Mouse (Mus musculus): ENCODE data around the gene Gm3696.
"Not testable (repeated sequence)": the region's sequence is repeated elsewhere in the genome, so short reads cannot be mapped to it uniquely, and the experiment has no call there.

The Gm3696 gene

GRCm38 (mm10) chr14:7100521-7100920 lies at the start of gene Gm3696:
Gene Gm3696 (minus strand): TSS chr14:7100621.
- not testable (repeated sequence) for DNase-seq

- not testable (repeated sequence) for DNase-seq
These were observed 24.9 kb upstream of the Gm3696 start, which contains the start of gene Gm6676 for GRCm38 (mm10) chr14:7125312-7125711. Gene Gm6676 (minus strand): TSS chr14:7125412.

- not testable (repeated sequence) for DNase-seq
These were observed 4.8 kb upstream of the Gm3696 start for GRCm38 (mm10) chr14:7105124-7105802.

- not testable (repeated sequence) for DNase-seq
These were observed 55.6 kb downstream of the Gm3696 start, which contains the start of gene Gm3685 for GRCm38 (mm10) chr14:7044870-7045269. Gene Gm3685 (minus strand): TSS chr14:7044970.
